Mouse (Mus musculus): ENCODE results near the gene Angel1.

Gene Angel1

GRCm38 (mm10) chr12:86701491-86701890, 24.8 kb downstream of the Angel1 start:
- peak; percentile 76 for DNase-seq

- peak; percentile 58 for DNase-seq
Measured at GRCm38 (mm10) chr12:86700927-86701310, 25.3 kb downstream of the Angel1 start.

GRCm38 (mm10) chr12:86699965-86700926, 26.0 kb downstream of the Angel1 start:
- DNase-seq = peak; percentile 97

GRCm38 (mm10) chr12:86698537-86698936, 27.7 kb downstream of the Angel1 start:
- DNase-seq = peak; percentile 30

GRCm38 (mm10) chr12:86697996-86698395, 28.3 kb downstream of the Angel1 start:
- DNase-seq = peak; percentile 44

GRCm38 (mm10) chr12:86694441-86694840, 31.8 kb downstream of the Angel1 start:
- DNase-seq = no peak

GRCm38 (mm10) chr12:86693389-86693788, 32.9 kb downstream of the Angel1 start:
- DNase-seq = no peak

- DNase-seq = peak; percentile 45
Measured at GRCm38 (mm10) chr12:86692471-86693356, 33.5 kb downstream of the Angel1 start.

- peak; percentile 30 for DNase-seq
Measured at GRCm38 (mm10) chr12:86690700-86691485, 35.4 kb downstream of the Angel1 start.

GRCm38 (mm10) chr12:86688917-86689316, 37.3 kb downstream of the Angel1 start:
- DNase-seq = peak; percentile 31

GRCm38 (mm10) chr12:86687971-86688573, 38.2 kb downstream of the Angel1 start:
- peak; percentile 48 for DNase-seq

- peak; percentile 22 for DNase-seq
Measured at GRCm38 (mm10) chr12:86687445-86687955, 38.8 kb downstream of the Angel1 start.

- DNase-seq = peak; percentile 81
Measured at GRCm38 (mm10) chr12:86686551-86687330, 39.5 kb downstream of the Angel1 start.

GRCm38 (mm10) chr12:86685275-86685674, 41.0 kb downstream of the Angel1 start:
- peak; percentile 53 for DNase-seq

- DNase-seq = peak; percentile 30
Measured at GRCm38 (mm10) chr12:86683698-86684097, 42.6 kb downstream of the Angel1 start.

- DNase-seq = peak; percentile 53
Measured at GRCm38 (mm10) chr12:86682178-86682577, 44.1 kb downstream of the Angel1 start.

- peak; percentile 30 for DNase-seq
Measured at GRCm38 (mm10) chr12:86681626-86682025, 44.6 kb downstream of the Angel1 start.

- peak; percentile 58 for DNase-seq
Measured at GRCm38 (mm10) chr12:86680591-86681193, 45.6 kb downstream of the Angel1 start.

GRCm38 (mm10) chr12:86679991-86680491, 46.2 kb downstream of the Angel1 start:
- peak; percentile 64 for DNase-seq

- peak; percentile 74 for DNase-seq
Measured at GRCm38 (mm10) chr12:86679546-86679930, 46.7 kb downstream of the Angel1 start.
